Mouse (Mus musculus): ENCODE data around the gene Pex6. TPM values are rescaled to one million over a fixed set of nuclear protein-coding genes. Genes with fewer than 3 reads are reported as not detected.

Pex6 gene
- polyA plus RNA-seq, 3 experiments from 2014 or later: 3.1 to 4.8 (median 4.6) TPM

GRCm38 (mm10) chr17:46775070-46775469, 63.8 kb downstream of the Pex6 start:
- ATAC-seq: no peak

Other genes starting within 250 kb of the Pex6 start
- gene Ttbk1, start 223.8 kb upstream of the Pex6 start, polyA plus RNA-seq (2017; shearing (Covaris generic)): 1 to 10 TPM in 1 of 3 experiments, under 1 TPM in 2; 0.57 to 1.2 (median 0.58) TPM
- gene Dnph1, start 214.8 kb upstream of the Pex6 start, polyA plus RNA-seq (2017; shearing (Covaris generic)): 10 to 100 TPM in 1 of 3 experiments, 1 to 10 TPM in 2; 4.6 to 17.6 (median 6.8) TPM
- gene Cul9, start 165.1 kb upstream of the Pex6 start, polyA plus RNA-seq (2017; shearing (Covaris generic)): 1 to 10 TPM in 2 of 3 experiments, under 1 TPM in 1; 0.78 to 7.5 (median 3.1) TPM
- gene Srf, start 155.3 kb upstream of the Pex6 start, polyA plus RNA-seq (2017; shearing (Covaris generic)): 10 to 100 TPM in 1 of 3 experiments, 1 to 10 TPM in 2; 4.8 to 15.7 (median 7.7) TPM
- gene Ptk7, start 82.0 kb upstream of the Pex6 start, polyA plus RNA-seq (2017; shearing (Covaris generic)): not detected
- 10 to 100 TPM in 1 of 3 experiments, 1 to 10 TPM in 2; 7.6 to 10.1 (median 9.1) TPM for gene Klc4, start 65.4 kb upstream of the Pex6 start, polyA plus RNA-seq (2017; shearing (Covaris generic))
- gene Mrpl2, start 65.2 kb upstream of the Pex6 start, polyA plus RNA-seq (2017; shearing (Covaris generic)): 10 to 100 TPM; 59.1 to 81.9 (median 60.2) TPM
- gene Cul7, start 61.1 kb upstream of the Pex6 start, polyA plus RNA-seq (2017; shearing (Covaris generic)): 1 to 10 TPM; 1.7 to 4.1 (median 2.5) TPM
- 10 to 100 TPM; 47.3 to 50.7 (median 47.7) TPM for gene Rrp36, start 37.1 kb upstream of the Pex6 start, polyA plus RNA-seq (2017; shearing (Covaris generic))
- gene Mea1, start 32.7 kb upstream of the Pex6 start, polyA plus RNA-seq (2017; shearing (Covaris generic)): 100 to 1,000 TPM; 162 to 181 (median 163) TPM
- 10 to 100 TPM; 20.7 to 22.4 (median 21.7) TPM for gene Klhdc3, start 30.5 kb upstream of the Pex6 start, polyA plus RNA-seq (2017; shearing (Covaris generic))
- gene Ppp2r5d, start 6.4 kb upstream of the Pex6 start, polyA plus RNA-seq (2017; shearing (Covaris generic)): 10 to 100 TPM; 23.2 to 25.5 (median 23.5) TPM
- 1 to 10 TPM in 1 of 3 experiments, under 1 TPM in 2; 0.40 to 2.3 (median 0.72) TPM for gene Gnmt, start 17.7 kb downstream of the Pex6 start, polyA plus RNA-seq (2017; shearing (Covaris generic))
- gene Cnpy3, start 40.8 kb downstream of the Pex6 start, polyA plus RNA-seq (2017; shearing (Covaris generic)): 10 to 100 TPM; 19.1 to 36.3 (median 27.8) TPM
- under 1 TPM in 2 of 3 experiments, not detected in 1; 0.44 to 0.47 TPM for gene Ptcra, start 52.2 kb downstream of the Pex6 start, polyA plus RNA-seq (2017; shearing (Covaris generic))
- 10 to 100 TPM; 16.4 to 17.9 (median 17.3) TPM for gene 2310039H08Rik, start 61.2 kb downstream of the Pex6 start, polyA plus RNA-seq (2017; shearing (Covaris generic))
- 100 to 1,000 TPM; 120 to 149 (median 139) TPM for gene Rpl7l1, start 71.2 kb downstream of the Pex6 start, polyA plus RNA-seq (2017; shearing (Covaris generic))
- 1 to 10 TPM; 7.6 to 9.2 (median 9.1) TPM for gene Bicral, start 147.0 kb downstream of the Pex6 start, polyA plus RNA-seq (2017; shearing (Covaris generic))
- 10 to 100 TPM in 1 of 3 experiments, 1 to 10 TPM in 2; 9.6 to 10.5 (median 9.9) TPM for gene Tbcc, start 179.2 kb downstream of the Pex6 start, polyA plus RNA-seq (2017; shearing (Covaris generic))
- not detected for gene Prph2, start 199.0 kb downstream of the Pex6 start, polyA plus RNA-seq (2017; shearing (Covaris generic))

Data from inflammation-experienced regulatory T-cells, adult 6 months (primary cell).